Mouse (Mus musculus) cerebellum, postnatal 4 days (tissue): ENCODE results near the gene Nck1.

Experiments used
- DNase-seq, 2 experiments: peaks; one replicate each; pipeline ENCODE4 v3.0.0; 2022; ENCODE audit warnings: low spot score in 2 of 2, mixed read lengths in 1 of 2

Nck1 gene

GRCm38 (mm10) chr9:100535618-100536262 is 10.2 kb downstream of the Nck1 start:
- no peak for DNase-seq

DNA sequence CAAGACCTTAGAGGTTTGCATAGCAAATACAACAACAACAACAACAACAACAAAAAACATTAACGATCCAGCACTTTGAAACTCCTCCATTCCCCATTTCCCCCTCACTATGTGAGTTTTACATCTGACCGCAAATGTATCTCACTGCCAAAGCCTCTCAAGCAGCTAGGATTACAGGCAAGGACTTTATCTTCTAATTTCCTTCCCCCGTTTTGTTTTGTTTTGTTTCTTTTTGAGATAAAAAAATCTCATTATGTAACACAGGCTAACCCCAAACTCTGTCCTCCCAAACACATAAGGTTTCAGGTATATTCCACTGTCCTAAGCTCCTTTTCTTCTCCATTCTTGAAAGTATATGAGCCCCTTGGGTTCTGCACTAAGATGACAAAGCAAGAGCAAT is 11.2 kb downstream of the Nck1 start:
- DNase-seq = no peak

DNA sequence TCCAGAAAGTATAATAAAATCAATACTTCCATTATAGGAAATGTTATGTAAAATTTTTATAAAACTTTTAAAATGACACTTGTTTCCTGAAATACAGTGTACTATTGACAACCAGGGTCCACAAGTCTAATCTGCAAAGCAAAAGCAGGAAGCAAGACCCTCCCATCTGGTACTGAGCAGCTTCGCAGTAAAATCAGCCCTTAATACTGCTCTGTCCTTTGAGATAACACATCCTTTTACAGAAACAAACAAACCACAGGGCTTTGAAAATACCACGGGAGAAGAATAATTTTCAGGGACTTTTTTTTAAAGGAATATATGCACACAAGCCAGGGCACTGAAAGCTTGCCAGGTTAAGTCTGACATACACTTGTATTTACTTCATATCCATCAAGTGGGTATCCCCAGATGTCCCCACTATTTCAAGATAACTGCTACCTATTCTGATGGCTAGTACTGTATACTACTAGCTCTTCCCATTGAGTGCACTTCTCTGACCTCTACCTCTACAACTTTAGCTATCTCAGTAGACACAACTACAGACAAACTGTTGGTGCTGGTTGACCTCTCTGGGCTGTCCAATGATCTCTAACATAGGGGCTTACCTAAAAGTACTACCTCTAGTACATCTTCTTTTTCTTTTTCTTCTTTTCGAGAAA is 13.0 kb downstream of the Nck1 start:
- DNase-seq = no peak

- no peak for DNase-seq
These were observed 14.6 kb downstream of the Nck1 start for GRCm38 (mm10) chr9:100531296-100531695.

DNA sequence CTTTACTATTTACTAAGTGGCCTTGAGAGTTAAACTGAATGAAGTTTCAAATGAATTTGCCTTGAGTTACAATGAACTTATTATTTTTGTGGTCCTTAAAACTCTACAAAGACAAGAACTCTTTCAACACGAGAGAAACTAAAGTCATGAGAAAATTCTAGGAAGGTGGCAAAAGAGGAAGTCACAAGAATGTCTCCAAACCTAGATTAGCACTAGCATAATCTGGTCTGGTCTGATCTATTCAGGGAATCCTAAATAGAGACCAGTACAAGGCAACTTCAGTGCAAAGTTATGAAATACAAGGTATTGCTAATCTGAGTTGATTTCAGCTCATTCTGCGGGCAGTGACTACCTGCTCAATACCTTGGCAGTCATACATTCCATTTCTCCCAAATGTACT is 20.7 kb downstream of the Nck1 start:
- DNase-seq = no peak

DNA sequence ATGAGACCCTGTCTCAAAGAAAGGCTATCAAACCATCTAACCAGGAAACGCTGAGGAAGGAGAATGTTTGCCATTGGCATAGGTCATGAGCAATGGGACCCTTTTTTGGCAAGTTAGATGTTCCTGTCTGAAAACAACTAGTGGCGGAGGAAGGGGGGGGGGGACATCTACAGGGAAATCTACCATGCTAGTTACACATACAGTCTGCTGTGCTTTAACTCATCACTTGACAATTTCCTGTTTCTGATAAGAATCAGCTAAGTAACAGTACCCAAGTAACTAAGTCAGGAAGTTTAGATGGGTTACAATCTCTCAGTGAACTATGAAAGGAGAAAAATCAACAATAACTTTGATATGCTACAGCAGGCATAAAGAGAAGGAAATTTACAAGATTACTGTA is 23.9 kb downstream of the Nck1 start:
- no peak for DNase-seq

DNA sequence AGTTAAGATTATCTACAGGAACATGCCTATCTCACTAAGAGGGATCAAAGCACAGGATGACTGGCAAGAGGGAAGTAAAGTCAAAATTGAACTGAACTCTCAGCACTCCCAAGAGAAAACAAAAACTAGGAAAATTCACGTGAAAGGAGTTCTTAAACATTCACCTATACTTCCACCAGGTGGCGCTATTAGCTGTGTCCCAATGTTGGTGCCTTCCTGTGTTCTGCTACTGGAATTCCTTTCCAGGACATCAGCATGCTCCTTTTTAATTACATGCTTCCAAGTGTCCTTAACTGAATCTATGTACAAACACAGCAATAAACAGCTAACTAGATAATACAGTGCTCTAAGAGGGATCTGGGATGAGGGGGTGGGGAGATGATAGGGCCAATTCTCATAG is 25.3 kb downstream of the Nck1 start:
- peak in 1 of 2 experiments; percentile 39 for DNase-seq

GRCm38 (mm10) chr9:100520012-100520411 is 25.9 kb downstream of the Nck1 start:
- no peak for DNase-seq

GRCm38 (mm10) chr9:100507581-100507980 is 38.4 kb downstream of the Nck1 start:
- no peak for DNase-seq

GRCm38 (mm10) chr9:100506652-100507051 is 39.3 kb downstream of the Nck1 start:
- no peak for DNase-seq

DNA sequence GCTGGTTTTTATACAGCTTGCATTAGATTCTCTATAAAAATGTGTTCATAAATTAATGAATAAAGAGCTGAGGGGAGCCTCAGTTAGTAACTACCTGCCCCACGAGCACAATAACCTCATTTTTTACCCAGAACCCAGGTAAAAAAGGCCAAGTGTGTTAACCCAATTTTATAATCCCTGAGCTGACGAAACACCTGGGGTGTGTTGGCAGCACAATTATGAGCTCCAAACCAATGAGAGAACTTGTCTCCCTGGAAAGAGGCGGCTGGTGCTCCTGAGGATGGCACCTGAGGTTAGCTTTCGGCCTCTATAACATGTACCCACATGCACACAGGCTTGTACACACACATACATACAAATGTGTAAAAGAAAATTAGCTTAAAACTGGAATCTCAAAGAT is 40.4 kb downstream of the Nck1 start:
- DNase-seq = no peak

DNA sequence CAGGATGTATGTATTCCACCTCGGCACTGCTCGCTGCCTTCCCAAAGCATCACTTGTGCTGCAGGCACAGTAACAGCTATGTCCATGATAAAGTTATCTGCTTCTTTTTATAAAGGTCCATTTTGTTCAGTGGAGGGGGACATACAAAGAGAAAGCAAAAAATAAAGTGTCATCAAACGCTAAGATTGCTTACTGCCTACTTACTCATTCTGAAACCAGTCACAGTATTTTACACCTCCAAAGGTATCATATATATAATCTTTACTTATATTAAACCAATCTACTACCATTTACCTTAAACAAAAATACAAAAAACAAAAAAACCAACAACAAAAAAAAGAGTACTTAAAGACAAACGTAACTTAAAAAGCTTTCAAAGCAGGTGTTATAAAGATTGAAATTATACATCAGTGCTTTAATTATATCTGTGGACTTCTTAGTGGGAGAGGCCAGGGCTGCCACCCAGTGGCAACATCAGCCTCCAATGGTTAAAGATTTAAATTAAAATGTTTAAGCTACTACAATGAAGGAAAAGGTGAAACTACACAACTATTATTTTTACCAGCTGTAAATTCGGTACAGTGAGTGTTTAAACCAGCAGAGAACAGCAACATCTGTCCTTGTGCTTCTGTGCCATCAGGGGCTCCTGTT is 52.2 kb downstream of the Nck1 start:
- no peak for DNase-seq

GRCm38 (mm10) chr9:100491424-100491823 is 54.5 kb downstream of the Nck1 start:
- no peak for DNase-seq

DNA sequence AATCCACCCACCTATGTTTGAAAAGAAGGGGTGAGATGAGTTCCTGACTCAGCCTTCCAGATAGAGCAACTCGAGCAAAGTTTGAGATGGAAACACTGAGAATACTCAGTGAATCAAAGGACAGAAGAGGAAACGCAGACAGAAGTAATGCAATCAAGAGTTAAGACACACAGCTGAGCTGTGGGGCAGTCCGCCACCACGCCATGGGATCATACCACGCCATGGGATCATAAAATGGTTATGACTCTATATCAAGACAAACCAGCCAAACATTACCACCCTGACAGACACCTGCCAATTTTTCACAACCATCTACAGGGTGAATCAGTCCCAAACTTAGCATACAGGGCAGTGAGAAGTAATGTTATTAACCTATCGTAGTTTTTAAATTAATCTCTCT is 57.0 kb downstream of the Nck1 start:
- DNase-seq = no peak

DNA sequence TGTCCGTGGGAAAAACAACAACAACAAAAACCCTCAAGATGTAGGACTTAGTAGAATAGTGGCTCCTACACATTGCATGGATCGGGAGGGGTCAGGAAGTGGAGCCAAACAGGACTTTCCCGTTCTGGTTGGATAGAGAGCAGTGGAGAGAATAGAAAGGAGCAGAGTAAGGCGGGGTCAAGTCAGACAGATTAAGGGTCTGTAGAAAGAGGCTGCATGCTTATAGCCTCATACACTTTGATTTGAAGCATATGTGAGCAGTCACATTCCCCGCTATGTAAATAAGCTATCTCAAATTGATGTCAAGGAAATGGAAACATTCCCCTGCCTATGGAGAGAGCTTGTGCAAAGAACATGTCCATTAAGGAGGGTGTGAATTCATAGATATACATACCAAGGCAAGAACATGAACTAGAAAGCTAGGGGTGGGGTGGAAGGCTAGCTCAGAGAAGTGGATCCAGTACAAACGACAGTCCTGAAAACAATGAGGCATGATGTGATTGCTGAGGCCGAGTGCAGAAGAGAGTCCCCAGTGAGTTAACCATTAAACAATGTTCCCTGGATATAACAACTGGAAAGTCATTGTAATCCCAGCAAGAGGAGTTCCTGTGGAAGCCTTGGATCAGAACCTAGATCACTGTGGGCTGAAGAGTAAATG is 57.7 kb downstream of the Nck1 start:
- no peak for DNase-seq

DNA sequence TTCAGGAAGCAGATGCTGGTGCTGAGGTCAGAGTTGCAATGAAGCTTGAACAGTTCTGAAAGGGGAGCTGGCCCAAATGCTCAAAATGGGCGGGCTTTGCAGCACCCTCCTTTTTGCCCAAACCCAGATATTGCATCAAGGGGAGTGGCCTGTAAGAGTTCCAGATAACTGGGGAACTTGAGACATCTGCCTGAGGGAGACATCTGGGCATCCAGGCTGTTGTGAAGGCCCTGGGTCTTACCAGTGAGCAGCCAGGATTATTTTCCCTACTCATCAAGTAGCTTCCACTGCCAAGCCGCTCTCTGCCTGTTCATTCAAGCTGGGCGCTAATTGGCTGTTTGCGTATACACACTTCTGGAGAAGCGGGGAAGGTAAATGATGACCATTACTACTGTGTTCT is 59.5 kb downstream of the Nck1 start, which contains the start of gene Il20rb:
Il20rb (minus strand) TSS at position 358 of the 400 bp plus-strand sequence.
- DNase-seq = no peak

- DNase-seq = no peak
These were observed 62.6 kb downstream of the Nck1 start for GRCm38 (mm10) chr9:100483318-100483717.

DNA sequence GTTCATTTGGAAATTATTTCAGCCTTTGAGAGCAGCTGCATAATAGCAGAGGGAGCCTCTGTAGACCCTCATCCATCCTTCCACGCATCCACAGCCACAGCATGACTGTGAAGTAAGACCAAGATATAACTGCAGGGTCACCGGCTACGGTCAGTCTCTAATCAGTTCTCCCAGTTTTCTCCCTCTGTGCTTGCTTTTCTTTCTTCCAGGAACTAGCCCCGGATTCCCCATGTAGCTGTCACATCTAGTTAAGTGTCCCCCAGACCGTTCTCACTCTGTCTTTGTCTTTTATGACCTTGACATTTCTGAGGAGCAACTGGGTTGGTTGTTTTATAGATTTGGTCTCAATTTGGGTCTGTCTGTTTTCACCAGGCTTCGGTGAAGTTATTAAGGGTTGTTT is 64.3 kb downstream of the Nck1 start:
- DNase-seq = no peak

DNA sequence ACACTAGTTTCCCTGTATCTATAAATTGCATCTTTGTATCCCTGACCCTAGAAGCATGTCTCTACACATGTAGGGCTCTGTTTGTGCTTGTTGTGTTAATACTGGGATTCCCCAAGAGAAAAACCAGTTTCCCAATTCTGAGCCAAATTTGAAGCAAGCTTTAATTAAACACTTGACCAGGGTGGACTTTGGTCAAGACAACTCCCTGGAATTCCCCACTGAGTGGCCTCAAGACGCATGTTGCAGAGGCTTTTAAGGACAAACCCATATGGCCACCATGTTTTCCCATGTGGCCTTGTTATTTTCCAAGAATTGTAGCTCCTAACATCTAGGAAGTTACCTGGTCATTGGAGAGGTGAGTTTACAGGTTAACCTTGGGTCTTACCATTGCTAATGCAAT is 71.9 kb downstream of the Nck1 start:
- no peak for DNase-seq

DNA sequence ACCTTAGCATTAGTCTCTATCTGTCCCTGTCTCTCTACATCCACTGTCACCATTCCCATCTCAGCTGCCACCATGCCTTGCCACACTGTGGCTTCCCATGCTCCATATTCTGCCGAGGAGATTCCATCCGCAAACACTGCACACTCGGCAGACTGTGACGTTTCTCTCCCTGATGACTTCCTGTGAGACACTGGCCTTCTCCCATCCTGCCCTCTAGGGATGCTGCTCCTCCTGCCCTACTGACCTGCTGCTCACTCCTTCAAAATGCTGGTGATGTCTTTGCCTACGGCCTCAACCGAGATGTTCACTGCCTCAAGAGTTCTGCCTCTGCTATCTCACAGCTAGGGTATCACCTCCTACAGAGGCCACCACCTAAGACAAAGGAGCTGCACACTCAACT is 72.6 kb downstream of the Nck1 start:
- no peak for DNase-seq

DNA sequence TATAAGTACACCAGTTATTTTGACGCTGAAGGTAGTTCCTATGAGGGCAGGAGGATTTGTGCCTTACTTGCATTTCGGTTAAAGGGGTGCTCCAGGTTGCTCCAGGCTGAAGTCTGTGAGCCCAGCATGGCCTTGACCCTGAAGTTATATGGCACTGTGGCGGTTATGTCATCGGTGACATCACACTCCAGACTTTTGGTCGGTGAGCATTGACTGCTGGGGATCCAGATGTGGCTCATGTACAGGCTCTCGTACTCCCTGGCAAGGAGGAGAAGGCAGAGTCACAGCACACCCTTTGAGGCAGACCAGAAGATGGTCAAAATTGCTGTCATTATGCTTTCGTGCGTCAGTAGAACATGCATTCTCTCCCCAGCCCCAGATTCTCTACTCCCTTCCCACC is 73.0 kb downstream of the Nck1 start:
- no peak for DNase-seq

GRCm38 (mm10) chr9:100471605-100471953 is 74.4 kb downstream of the Nck1 start:
- no peak for DNase-seq
